Mouse (Mus musculus) heart, adult 2 months (tissue): ENCODE measurements at regions not wholly inside any gene's neighbourhood (a gene's known extent, or its start where the extent isn't known, plus 50 kb on each side); places are given as distances from the start of the nearest gene placed in this dataset.
A peak's percentile ranks its signal among the peaks of the same experiment; 100 is the strongest.

ENCODE experiments used
- DNase-seq, 2 experiments: peaks; one replicate each; pipeline ENCODE4 v3.0.0; 2021
- H3K27ac ChIP-seq: fragments of 200-600 bp; 2 replicates; pipeline ENCODE4 v1.8.1; 2022
- H3K27me3 ChIP-seq: fragments of 200-500 bp; 2 replicates; pipeline ENCODE4 v1.6.1; 2012; ENCODE audit warnings: mild to moderate bottlenecking, low read length, inconsistent platforms, mixed read lengths; ENCODE audit not compliant: control insufficient read depth, insufficient read depth
- H3K36me3 ChIP-seq: fragments of 200-500 bp; 2 replicates; pipeline ENCODE4 v1.6.1; 2012; ENCODE audit warnings: low read length, inconsistent platforms; ENCODE audit not compliant: control insufficient read depth, insufficient read depth
- H3K4me1 ChIP-seq: fragments of 200-500 bp; 2 replicates; pipeline ENCODE4 v1.6.1; 2011; ENCODE audit warnings: low read length; ENCODE audit not compliant: control insufficient read depth, insufficient read depth
- H3K4me3 ChIP-seq: fragments of 200-600 bp; 2 replicates; pipeline ENCODE4 v1.8.1; 2022
- H3K79me2 ChIP-seq: fragments of 200-500 bp; replicated peaks from 2 replicates; pipeline ENCODE4 v1.6.1; 2012; ENCODE audit warnings: mild to moderate bottlenecking, inconsistent platforms, low read length, moderate library complexity, mixed read lengths; ENCODE audit not compliant: control insufficient read depth, insufficient read depth
- H3K9ac ChIP-seq: fragments of 200-500 bp; 2 replicates; pipeline ENCODE4 v1.6.1; 2012; ENCODE audit warnings: low read depth, mild to moderate bottlenecking, control low read depth, inconsistent platforms, low read length, mixed read lengths
- CTCF ChIP-seq: fragments of 200-600 bp; IDR thresholded peaks from 2 replicates; pipeline ENCODE4 v1.8.1; 2022; ENCODE audit warnings: antibody characterized with exemption, mild to moderate bottlenecking, moderate library complexity
- EP300 ChIP-seq: fragments of 200-500 bp; IDR thresholded peaks from 2 replicates; pipeline ENCODE4 v1.6.1; 2011; ENCODE audit warnings: low read depth, low read length, control low read depth; ENCODE audit not compliant: insufficient read depth
- POLR2A ChIP-seq: fragments of 200-500 bp; IDR thresholded peaks from 2 replicates; pipeline ENCODE4 v1.6.1; 2011; ENCODE audit warnings: mild to moderate bottlenecking, low read depth, low read length, control low read depth; ENCODE audit not compliant: insufficient read depth
- WGBS: fragments of 180-500 bp; shearing (Covaris S2); methylation state at CpG from one replicate; pipeline ENCODE4 v1.1.7; 2018; 5-methylcytosine and 5-hydroxymethylcytosine counted together
- intact Hi-C: fragments of 180-260 bp; cut with DNase I; formaldehyde crosslinking; loops from one replicate; pipeline ENCODE4 v1.15.1; 2025

DNA sequence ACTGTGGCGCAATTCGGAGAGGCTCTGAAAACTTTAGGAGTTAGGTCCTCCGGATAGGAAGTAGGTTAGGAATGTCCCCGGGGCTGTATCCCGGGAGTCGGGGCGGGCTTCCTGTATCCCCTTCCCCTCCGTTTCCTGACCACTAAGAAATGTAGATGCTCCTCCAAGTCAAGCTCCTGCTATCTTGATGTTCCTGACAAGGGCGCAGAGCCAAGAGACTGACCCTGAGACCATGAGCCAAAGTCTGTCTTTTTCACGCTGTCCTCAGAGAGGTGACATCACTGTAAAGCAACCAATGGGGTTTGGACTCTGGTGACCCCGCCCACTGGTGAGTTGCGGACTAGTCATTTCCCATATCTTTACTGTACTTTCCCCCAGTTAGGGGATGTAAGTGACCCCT, 51.8 kb upstream of the Rgma start:
- Histone ChIP-seq H3K36me3 (peaks cover 4% of the 10 kb centered on the region; the same call in 1 of the 2 replicates), H3K4me3 (no peak overlapping the region), H3K4me1 (peaks cover 9% of the 10 kb centered on the region), H3K9ac (no peak overlapping the region), H3K27ac (no peak overlapping the region), H3K79me2 (no peaks in the 10 kb centered on the region), H3K27me3 (no peaks in the 10 kb centered on the region)
- intact Hi-C loops: no loop called here
- 22% methylated on average over 12 of the region's 12 CpGs for WGBS
- DNase-seq: peak in 1 of 2 experiments; percentile 30
- no peak for TF ChIP-seq POLR2A
- TF ChIP-seq CTCF: no peak
- TF ChIP-seq EP300: no peak

DNA sequence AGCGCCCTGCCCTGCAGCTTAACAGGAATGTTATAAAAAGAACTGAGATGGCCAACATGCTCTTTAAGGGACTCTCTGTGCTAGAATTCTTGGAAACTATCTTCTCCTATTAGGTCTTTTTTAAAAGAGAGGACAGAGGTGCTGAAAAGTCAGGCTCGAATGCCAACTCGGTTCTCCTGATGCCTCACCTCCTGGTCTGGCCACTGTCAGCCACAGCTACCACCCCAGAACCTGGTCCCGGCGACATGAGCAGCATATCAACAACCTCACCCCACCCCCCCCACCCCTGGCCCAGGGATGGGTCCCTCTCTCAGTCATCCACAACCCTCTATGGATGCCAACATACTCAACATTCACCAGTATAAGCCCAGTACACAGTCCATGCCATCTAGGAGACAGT, 49.8 kb upstream of the Rgma start:
- Histone ChIP-seq H3K9ac (no peak overlapping the region), H3K79me2 (no peaks in the 10 kb centered on the region), H3K27ac (no peak overlapping the region), H3K4me1 (peaks cover 9% of the 10 kb centered on the region), H3K4me3 (no peak overlapping the region), H3K27me3 (no peaks in the 10 kb centered on the region), H3K36me3 (peaks cover 4% of the 10 kb centered on the region; the same call in 1 of the 2 replicates)
- intact Hi-C loops: no loop called here
- WGBS: 56% methylated on average over 5 of the region's 5 CpGs
- DNase-seq: peak in 1 of 2 experiments; percentile 27
- TF ChIP-seq POLR2A (no peak), CTCF (no peak), EP300 (no peak)
